Mouse (Mus musculus) stomach, postnatal 0 days (tissue): ENCODE data around the gene Ddx17.

Experiments used
- CTCF ChIP-seq: IDR thresholded peaks from 2 replicates; pipeline ENCODE4 v1.5.1; 2016; ENCODE audit warnings: antibody characterized with exemption, low read depth, mild to moderate bottlenecking, moderate library complexity
- EP300 ChIP-seq: optimal IDR thresholded peaks from 2 replicates; pipeline ENCODE3; 2016; ENCODE audit warnings: antibody characterized with exemption

- TF ChIP-seq EP300: no peak
- TF ChIP-seq CTCF: no peak
These were observed 31.3 kb upstream of the Ddx17 start for GRCm38 (mm10) chr15:79577671-79578426.
